ENCODE assay signal across 8 mouse cellular contexts in the genomic region with DNA sequence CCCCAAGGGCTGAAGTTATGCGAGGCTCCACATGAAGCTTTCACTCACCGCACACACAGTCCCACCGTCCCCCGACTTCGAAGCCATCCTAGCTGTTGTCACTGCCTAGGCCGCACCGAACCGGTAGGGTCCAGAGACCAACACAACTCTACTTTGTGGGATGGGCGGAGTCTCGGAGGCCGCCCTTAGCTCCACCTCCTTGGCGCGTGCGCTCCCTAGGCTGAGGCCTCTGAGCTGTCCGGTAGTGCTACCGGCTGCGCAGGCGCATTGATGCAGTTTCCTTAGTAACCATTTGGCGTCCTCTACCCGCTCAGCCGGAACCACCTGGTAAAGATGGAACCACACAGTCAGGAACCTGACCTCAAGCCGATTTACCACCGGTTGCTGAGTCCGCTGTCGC. TPM values are rescaled to one million over a fixed set of nuclear protein-coding genes. Genes with fewer than 3 reads are reported as not detected.
DNase-seq lines count a peak whose midpoint lies in the region; ATAC-seq and TF ChIP-seq lines count a peak whose summit lies in the region.

A gene (minus strand): TSS at position 184 of the 400 bp plus-strand sequence.
A gene (plus strand): TSS at position 218 of the 400 bp plus-strand sequence.

- peaks cover 32% of the 10 kb centered on the region for H3K4me1 ChIP-seq in G1E (ENCODE audit: insufficient read depth, low read depth, low read length)
- H3K4me1 ChIP-seq in forebrain, postnatal 0 days (ENCODE audit: insufficient read depth), result 0 out of 2 replicates have a peak, but pooled peaks cover 8% of the 10 kb centered on the region
- H3K4me1 ChIP-seq in lung, embryonic 16.5 days (replicated peaks; ENCODE audit: control insufficient read depth, insufficient read depth, low read length), result peaks cover 14% of the 10 kb centered on the region

- no peak for TF ChIP-seq CTCF in G1E (IDR thresholded peaks at IDR 0.05; ENCODE audit: low read depth, low read length)
- peak; percentile 31; the same call in 1 of the 2 replicates for TF ChIP-seq CTCF in forebrain, postnatal 0 days (IDR thresholded peaks at IDR 0.05; ENCODE audit: low read depth)

- H3K4me3 ChIP-seq in G1E (ENCODE audit: low read depth, low read length), result peak within 1 kb of the TSS; percentile 75
- peak within 1 kb of the TSS; percentile 57 for H3K4me3 ChIP-seq in forebrain, postnatal 0 days (ENCODE audit: low read depth, low read length)
- peak within 1 kb of the TSS; percentile 76 for H3K4me3 ChIP-seq in lung, embryonic 16.5 days (ENCODE audit: low read length)

- H3K36me3 ChIP-seq in G1E (replicated peaks), result peaks cover 30% of the 10 kb centered on the region
- no peaks in the 10 kb centered on the region for H3K36me3 ChIP-seq in forebrain, postnatal 0 days (ENCODE audit: insufficient read depth)
- no peaks in the 10 kb centered on the region for H3K36me3 ChIP-seq in lung, embryonic 16.5 days (ENCODE audit: control insufficient read depth, insufficient read depth, low read length)

- H3K27ac ChIP-seq in forebrain, postnatal 0 days (ENCODE audit: low read depth, low read length), result no peak within 1 kb of the TSS
- 0 out of 2 replicates have a peak within 1 kb of the TSS, but pooled peaks have one; percentile 27 for H3K27ac ChIP-seq in lung, embryonic 16.5 days (ENCODE audit: low read length)

- ATAC-seq in G1E (ENCODE audit: extremely low read depth, insufficient number of reproducible peaks, low FRiP score, poor library complexity, severe bottlenecking), result peak; percentile 96
- peak; percentile 99 for ATAC-seq in forebrain, postnatal 0 days
- ATAC-seq in hematopoietic stem cell, adult 5-6 weeks (replicated peaks in 1 of 2; ENCODE audit: insufficient read depth in 1 of 2, low FRiP score in 2 of 2, low TSS enrichment in 1 of 2, low read depth in 1 of 2, poor library complexity in 2 of 2, severe bottlenecking in 2 of 2), result peak; percentile 94 to 96
- peak; percentile 99 for ATAC-seq in lung, embryonic 16.5 days (ENCODE audit: low read depth)

- H3K27me3 ChIP-seq in G1E (ENCODE audit: insufficient read depth, low read length), result peaks cover 26% of the 10 kb centered on the region
- H3K27me3 ChIP-seq in forebrain, postnatal 0 days (ENCODE audit: insufficient read depth, low read length), result peaks cover 7% of the 10 kb centered on the region; the same call in 1 of the 2 replicates
- H3K27me3 ChIP-seq in lung, embryonic 16.5 days (ENCODE audit: control insufficient read depth, insufficient read depth, low read depth, low read length), result peaks cover 12% of the 10 kb centered on the region

- no peaks in the 10 kb centered on the region for H3K9me3 ChIP-seq in G1E (replicated peaks)
- H3K9me3 ChIP-seq in forebrain, postnatal 0 days (ENCODE audit: low read length), result no peaks in the 10 kb centered on the region
- no peaks in the 10 kb centered on the region for H3K9me3 ChIP-seq in lung, embryonic 16.5 days (ENCODE audit: control insufficient read depth, low read length)

- peak within 1 kb of the TSS; percentile 56 for H3K9ac ChIP-seq in forebrain, postnatal 0 days
- peak within 1 kb of the TSS; percentile 84 for H3K9ac ChIP-seq in lung, embryonic 16.5 days (ENCODE audit: low read length)

- under 1% methylated on average over 25 of the region's 25 CpGs for WGBS in forebrain, postnatal 0 days
- WGBS in lung, embryonic 16.5 days, result under 1% methylated on average over 25 of the region's 25 CpGs

- peak within 1 kb of the TSS; percentile 96 for H3K4me2 ChIP-seq in forebrain, postnatal 0 days (ENCODE audit: low read depth)
- H3K4me2 ChIP-seq in lung, embryonic 16.5 days (ENCODE audit: low read depth, low read length), result peak within 1 kb of the TSS; percentile 98

- DNase-seq in G1E (ENCODE audit: low spot score), result peak; percentile 97
- peak; percentile 96 to 98 for DNase-seq in cerebellum, adult 18-20 months
- peak; percentile 93 for DNase-seq in forebrain, postnatal 0 days
- DNase-seq in layer of hippocampus, adult 9-10 months (ENCODE audit: low spot score), result peak; percentile 88
- DNase-seq in ovary, postnatal 10 days (ENCODE audit: low spot score), result peak; percentile 87
- DNase-seq in thymus, postnatal 10 days (ENCODE audit: low spot score in 2 of 2), result peak; percentile 91 to 93

RNA-seq across cellular contexts. Expression of the first gene that starts in this region (rescaled TPM):
- total RNA-seq in G1E (2014; fragmentation: Nextera tagmentation), result 17.3 and 20.6 TPM in 2 replicates
- total RNA-seq in G1E (2017), result 30.1 and 31.2 TPM in 2 replicates
- 61.4 and 69.4 TPM in 2 replicates for polyA plus RNA-seq in G1E (2012)
- 27.3 and 35.4 TPM in 2 replicates for total RNA-seq in forebrain, postnatal 0 days (2014; rRNA removed)
- polyA plus RNA-seq in forebrain, postnatal 0 days (2015; fragmentation: Nextera tagmentation; extraction: Ambion mirVana), result 41.7 and 44.3 TPM in 2 replicates
- total RNA-seq in hematopoietic stem cell, adult 5-6 weeks (2017), result 24.1 and 24.7 TPM in 2 replicates
- polyA plus RNA-seq in lung, embryonic 16.5 days (2015; fragmentation: Nextera tagmentation; extraction: Ambion mirVana), result 53.7 and 60.1 TPM in 2 replicates

RNA-seq across cellular contexts. Expression of the second gene that starts in this region (rescaled TPM):
- total RNA-seq in G1E (2014; fragmentation: Nextera tagmentation) (not detected in 2 replicates), G1E (2017) (0.05 and 0.06 TPM in 2 replicates)
- 0.03 TPM in 1 of 2 replicates, not detected in the other for polyA plus RNA-seq in G1E (2012)
- 0.92 and 1.1 TPM in 2 replicates for total RNA-seq in forebrain, postnatal 0 days (2014; rRNA removed)
- polyA plus RNA-seq in forebrain, postnatal 0 days (2015; fragmentation: Nextera tagmentation; extraction: Ambion mirVana), result 0.80 and 1.2 TPM in 2 replicates
- total RNA-seq in hematopoietic stem cell, adult 5-6 weeks (2017), result not detected in 2 replicates
- polyA plus RNA-seq in lung, embryonic 16.5 days (2015; fragmentation: Nextera tagmentation; extraction: Ambion mirVana), result 0.65 and 0.72 TPM in 2 replicates
